Mouse (Mus musculus): ENCODE measurements around the gene Mast4. TPM values are rescaled to one million over a fixed set of nuclear protein-coding genes. Genes with fewer than 3 reads are reported as not detected.
"Not testable (repeated sequence)": the region's sequence is repeated elsewhere in the genome, so short reads cannot be mapped to it uniquely, and the experiment has no call there.

The Mast4 gene
- polyA plus RNA-seq (2012; fragmentation: generic; extraction: Trizol) = 10.8 TPM
- long read RNA-seq, experiment 1, partial matches to known transcripts = 1 of 10 reads
- long read RNA-seq, experiment 1, other reads (novel, unspliced or antisense) = 9 of 10 reads
- long read RNA-seq, experiment 2, full-length matches to known transcripts = 1 of 26 reads
- long read RNA-seq, experiment 2, partial matches to known transcripts = 5 of 26 reads
- long read RNA-seq, experiment 2, other reads (novel, unspliced or antisense) = 20 of 26 reads

DNA sequence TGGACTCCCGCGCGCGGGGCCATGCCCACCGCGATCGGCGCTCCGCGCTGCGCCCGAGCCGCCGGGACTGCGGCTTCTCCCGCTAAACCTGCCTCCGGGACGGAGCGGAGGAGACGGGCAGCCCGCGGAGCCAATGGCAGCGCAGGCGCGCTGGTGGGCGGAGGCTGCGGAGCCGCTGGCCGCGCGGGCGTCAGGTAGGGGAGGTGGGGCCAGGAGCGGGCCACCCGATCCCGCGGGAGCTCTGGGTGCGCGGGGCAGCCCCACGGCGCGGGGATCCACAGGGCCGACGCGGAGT lies at the start of gene Mast4:
Gene Mast4 (minus strand): TSS at position 106 of the 295 bp plus-strand sequence.
- Histone ChIP-seq H3K79me3 (ENCODE audit: low read depth) (peaks cover 5% of the 10 kb centered on the region), H3K36me3 (ENCODE audit: control insufficient read depth, insufficient read depth) (no peaks in the 10 kb centered on the region), H3K79me2 (ENCODE audit: control insufficient read depth, insufficient read depth) (peaks cover 33% of the 10 kb centered on the region), H3K27me3 (ENCODE audit: control insufficient read depth, insufficient read depth, insufficient read length) (no peaks in the 10 kb centered on the region), H3K4me3 (ENCODE audit: insufficient read depth, poor library complexity, severe bottlenecking) (peak within 1 kb of the TSS; percentile 56), H3ac (ENCODE audit: control insufficient read depth, insufficient read length, low read depth) (peak within 1 kb of the TSS; percentile 95)
- TF ChIP-seq MAX (IDR thresholded peaks at IDR 0.05) = peak; percentile 22
- no peak for TF ChIP-seq MYOD1 (IDR thresholded peaks at IDR 0.05; ENCODE audit: control insufficient read depth, insufficient read length, low read depth)

GRCm38 (mm10) chr13:103374495-103374894 lies 40.2 kb upstream of the Mast4 start:
- no peaks in the 10 kb centered on the region for H3K79me3 ChIP-seq (ENCODE audit: low read depth)
- H3K79me2 ChIP-seq (ENCODE audit: control insufficient read depth, insufficient read depth) = no peaks in the 10 kb centered on the region
- no peak for TF ChIP-seq CEBPB (IDR thresholded peaks at IDR 0.05; ENCODE audit: low read depth)
- no peak for TF ChIP-seq MAX (IDR thresholded peaks at IDR 0.05)
- no peak for TF ChIP-seq MYOD1 (IDR thresholded peaks at IDR 0.05; ENCODE audit: control insufficient read depth, insufficient read length, low read depth)
- no peak for TF ChIP-seq CTCF (IDR thresholded peaks at IDR 0.05; ENCODE audit: control insufficient read depth, insufficient read depth, insufficient read length)
- no peaks in the 10 kb centered on the region for H3K27me3 ChIP-seq (ENCODE audit: control insufficient read depth, insufficient read depth, insufficient read length)
- H3K4me3 ChIP-seq (ENCODE audit: insufficient read depth, poor library complexity, severe bottlenecking) = no peak overlapping the region
- H3ac ChIP-seq (ENCODE audit: control insufficient read depth, insufficient read length, low read depth) = no peak overlapping the region
- no peaks in the 10 kb centered on the region for H3K36me3 ChIP-seq (ENCODE audit: control insufficient read depth, insufficient read depth)

- Histone ChIP-seq H3ac (ENCODE audit: control insufficient read depth, insufficient read length, low read depth) (no peak overlapping the region), H3K79me3 (ENCODE audit: low read depth) (no peaks in the 10 kb centered on the region), H3K4me3 (ENCODE audit: insufficient read depth, poor library complexity, severe bottlenecking) (no peak overlapping the region), H3K79me2 (ENCODE audit: control insufficient read depth, insufficient read depth) (no peaks in the 10 kb centered on the region), H3K36me3 (ENCODE audit: control insufficient read depth, insufficient read depth) (no peaks in the 10 kb centered on the region), H3K27me3 (ENCODE audit: control insufficient read depth, insufficient read depth, insufficient read length) (no peaks in the 10 kb centered on the region)
- TF ChIP-seq CTCF (IDR thresholded peaks at IDR 0.05; ENCODE audit: control insufficient read depth, insufficient read depth, insufficient read length) = no peak
- no peak for TF ChIP-seq MYOG (IDR thresholded peaks at IDR 0.05; ENCODE audit: control insufficient read depth, extremely low read depth, insufficient read length)
- no peak for TF ChIP-seq MAX (IDR thresholded peaks at IDR 0.05)
- TF ChIP-seq CEBPB (IDR thresholded peaks at IDR 0.05; ENCODE audit: low read depth) = no peak
Measured at GRCm38 (mm10) chr13:103369194-103369593, 34.9 kb upstream of the Mast4 start.

DNA sequence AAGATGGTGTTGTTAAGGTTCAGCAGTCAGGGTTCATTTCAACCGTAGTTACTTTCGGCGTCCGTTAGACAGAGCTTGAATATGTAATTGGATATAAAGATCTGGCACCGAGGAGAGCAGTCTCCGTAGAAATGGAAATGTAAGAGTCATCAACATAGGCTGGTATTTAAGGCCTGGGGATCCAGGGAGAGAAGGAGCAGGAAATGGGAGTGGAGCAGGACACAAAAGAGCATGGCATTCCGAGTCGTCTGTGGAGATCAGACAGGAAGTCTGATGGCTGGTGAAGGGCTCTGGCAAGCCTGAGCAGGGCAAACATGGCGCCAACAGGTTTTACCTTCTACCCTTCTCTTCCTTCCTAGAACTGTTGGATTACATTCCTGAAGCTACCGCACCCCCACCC lies 28.9 kb upstream of the Mast4 start:
- no peak overlapping the region for H3K4me3 ChIP-seq (ENCODE audit: insufficient read depth, poor library complexity, severe bottlenecking)
- H3K27me3 ChIP-seq (ENCODE audit: control insufficient read depth, insufficient read depth, insufficient read length) = no peaks in the 10 kb centered on the region
- no peaks in the 10 kb centered on the region for H3K79me3 ChIP-seq (ENCODE audit: low read depth)
- TF ChIP-seq CEBPB (IDR thresholded peaks at IDR 0.05; ENCODE audit: low read depth) = no peak
- TF ChIP-seq CTCF (IDR thresholded peaks at IDR 0.05; ENCODE audit: control insufficient read depth, insufficient read depth, insufficient read length) = no peak
- no peak for TF ChIP-seq USF1 (IDR thresholded peaks at IDR 0.05; ENCODE audit: low read depth)
- TF ChIP-seq FOSL1 (IDR thresholded peaks at IDR 0.05; ENCODE audit: insufficient read depth, low read length, poor library complexity, severe bottlenecking) = no peak
- TF ChIP-seq MYOD1 (IDR thresholded peaks at IDR 0.05; ENCODE audit: control insufficient read depth, insufficient read length, low read depth) = no peak
- no peak for TF ChIP-seq MYOG (IDR thresholded peaks at IDR 0.05; ENCODE audit: control insufficient read depth, extremely low read depth, insufficient read length)
- no peak for TF ChIP-seq MAX (IDR thresholded peaks at IDR 0.05)
- no peak overlapping the region for H3ac ChIP-seq (ENCODE audit: control insufficient read depth, insufficient read length, low read depth)
- no peaks in the 10 kb centered on the region for H3K79me2 ChIP-seq (ENCODE audit: control insufficient read depth, insufficient read depth)
- H3K36me3 ChIP-seq (ENCODE audit: control insufficient read depth, insufficient read depth) = no peaks in the 10 kb centered on the region

DNA sequence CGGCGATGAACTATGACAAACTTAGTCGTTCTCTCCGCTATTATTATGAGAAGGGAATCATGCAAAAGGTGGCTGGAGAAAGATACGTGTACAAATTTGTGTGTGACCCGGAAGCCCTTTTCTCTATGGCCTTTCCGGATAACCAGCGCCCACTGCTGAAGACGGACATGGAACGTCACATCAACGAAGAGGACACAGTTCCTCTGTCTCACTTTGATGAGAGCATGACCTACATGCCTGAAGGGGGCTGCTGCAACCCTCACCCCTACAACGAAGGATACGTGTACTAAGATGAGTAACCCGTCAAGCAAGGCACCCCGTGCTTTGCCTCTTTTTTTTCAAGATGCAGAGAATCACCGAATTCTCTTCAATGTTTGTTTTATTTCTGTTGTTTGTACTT lies 23.1 kb upstream of the Mast4 start:
- H3K36me3 ChIP-seq (ENCODE audit: control insufficient read depth, insufficient read depth) = not testable (repeated sequence)

DNA sequence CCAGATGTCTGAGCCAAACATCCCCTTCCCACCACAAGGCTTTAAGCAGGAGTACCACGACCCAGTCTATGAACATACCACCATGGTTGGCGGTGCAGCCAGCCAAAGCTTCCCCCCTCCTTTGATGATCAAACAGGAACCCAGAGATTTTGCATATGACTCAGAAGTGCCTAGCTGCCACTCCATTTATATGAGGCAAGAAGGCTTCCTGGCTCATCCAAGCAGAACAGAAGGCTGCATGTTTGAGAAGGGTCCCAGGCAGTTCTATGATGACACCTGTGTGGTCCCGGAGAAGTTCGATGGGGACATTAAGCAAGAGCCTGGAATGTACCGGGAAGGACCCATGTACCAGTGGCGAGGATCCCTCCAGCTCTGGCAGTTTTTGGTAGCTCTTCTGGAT lies 22.6 kb upstream of the Mast4 start:
- H3K4me3 ChIP-seq (ENCODE audit: insufficient read depth, poor library complexity, severe bottlenecking); H3K27me3 ChIP-seq (ENCODE audit: control insufficient read depth, insufficient read depth, insufficient read length); H3K79me3 ChIP-seq (ENCODE audit: low read depth); H3ac ChIP-seq (ENCODE audit: control insufficient read depth, insufficient read length, low read depth); H3K79me2 ChIP-seq (ENCODE audit: control insufficient read depth, insufficient read depth); H3K36me3 ChIP-seq (ENCODE audit: control insufficient read depth, insufficient read depth): not testable (repeated sequence)

More for the DNA sequence above, 23.1 kb upstream of the Mast4 start:
- H3K4me3 ChIP-seq (ENCODE audit: insufficient read depth, poor library complexity, severe bottlenecking); H3K79me3 ChIP-seq (ENCODE audit: low read depth); H3K79me2 ChIP-seq (ENCODE audit: control insufficient read depth, insufficient read depth); H3K27me3 ChIP-seq (ENCODE audit: control insufficient read depth, insufficient read depth, insufficient read length); H3ac ChIP-seq (ENCODE audit: control insufficient read depth, insufficient read length, low read depth): not testable (repeated sequence)

GRCm38 (mm10) chr13:103354737-103355136 lies 20.4 kb upstream of the Mast4 start:
- Histone ChIP-seq H3ac (ENCODE audit: control insufficient read depth, insufficient read length, low read depth) (no peak overlapping the region), H3K79me3 (ENCODE audit: low read depth) (no peaks in the 10 kb centered on the region), H3K4me3 (ENCODE audit: insufficient read depth, poor library complexity, severe bottlenecking) (no peak overlapping the region), H3K36me3 (ENCODE audit: control insufficient read depth, insufficient read depth) (no peaks in the 10 kb centered on the region), H3K79me2 (ENCODE audit: control insufficient read depth, insufficient read depth) (no peaks in the 10 kb centered on the region), H3K27me3 (ENCODE audit: control insufficient read depth, insufficient read depth, insufficient read length) (no peaks in the 10 kb centered on the region)
- TF ChIP-seq MAX (IDR thresholded peaks at IDR 0.05) = no peak
- TF ChIP-seq MYOG (IDR thresholded peaks at IDR 0.05; ENCODE audit: control insufficient read depth, extremely low read depth, insufficient read length) = no peak
- TF ChIP-seq USF1 (IDR thresholded peaks at IDR 0.05; ENCODE audit: low read depth) = no peak
- no peak for TF ChIP-seq CTCF (IDR thresholded peaks at IDR 0.05; ENCODE audit: control insufficient read depth, insufficient read depth, insufficient read length)
- no peak for TF ChIP-seq CEBPB (IDR thresholded peaks at IDR 0.05; ENCODE audit: low read depth)
- TF ChIP-seq FOSL1 (IDR thresholded peaks at IDR 0.05; ENCODE audit: insufficient read depth, low read length, poor library complexity, severe bottlenecking) = no peak
- no peak for TF ChIP-seq MYOD1 (IDR thresholded peaks at IDR 0.05; ENCODE audit: control insufficient read depth, insufficient read length, low read depth)

Measured in C2C12 (cell line).